Mouse (Mus musculus): ENCODE data around the gene Zdhhc9. TPM values are rescaled to one million over a fixed set of nuclear protein-coding genes. Genes with fewer than 3 reads are reported as not detected.
A peak's percentile ranks its signal among the peaks of the same experiment; 100 is the strongest.

Gene Zdhhc9
- polyA plus RNA-seq, 1 experiment, result 46.8 TPM

DNA sequence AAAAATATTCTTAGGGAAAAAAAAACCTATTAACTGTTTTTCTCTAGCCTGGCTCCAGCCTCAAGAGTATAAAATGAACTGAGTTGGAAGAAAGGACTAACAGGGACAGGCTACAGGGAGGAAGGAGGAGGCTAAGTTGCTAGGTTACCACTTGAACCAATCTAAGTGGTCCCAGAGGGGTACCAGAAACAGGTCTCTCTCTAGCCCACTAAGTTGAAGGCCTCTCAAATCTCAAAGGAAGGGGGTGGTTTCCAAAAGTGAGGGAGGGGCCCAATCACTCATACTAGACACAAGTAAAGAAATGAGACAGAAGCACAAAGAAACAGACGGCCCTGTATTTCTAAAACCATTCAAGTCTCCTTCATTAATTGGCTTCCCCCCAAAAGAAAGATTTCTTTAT is 38.8 kb downstream of the Zdhhc9 start:
- TF ChIP-seq CTCF (IDR thresholded peaks at IDR 0.05; ENCODE audit: borderline replicate concordance, insufficient read depth, low read depth, low read length), result no peak
- no peak for TF ChIP-seq POLR2A (IDR thresholded peaks at IDR 0.05; ENCODE audit: borderline replicate concordance, insufficient read depth, low read length)
- DNase-seq, result no peak
- Histone ChIP-seq H3K27ac (ENCODE audit: insufficient read depth, low read length) (no peak overlapping the region), H3K27me3 (ENCODE audit: control insufficient read depth, insufficient read depth, low read length) (no peaks in the 10 kb centered on the region), H3K4me3 (replicated peaks; ENCODE audit: insufficient read depth, low read depth, low read length) (no peak overlapping the region), H3K4me1 (ENCODE audit: control insufficient read depth, insufficient read depth, low read length) (no peaks in the 10 kb centered on the region)
- 41% methylated on average over 1 of the region's 1 CpGs for WGBS

DNA sequence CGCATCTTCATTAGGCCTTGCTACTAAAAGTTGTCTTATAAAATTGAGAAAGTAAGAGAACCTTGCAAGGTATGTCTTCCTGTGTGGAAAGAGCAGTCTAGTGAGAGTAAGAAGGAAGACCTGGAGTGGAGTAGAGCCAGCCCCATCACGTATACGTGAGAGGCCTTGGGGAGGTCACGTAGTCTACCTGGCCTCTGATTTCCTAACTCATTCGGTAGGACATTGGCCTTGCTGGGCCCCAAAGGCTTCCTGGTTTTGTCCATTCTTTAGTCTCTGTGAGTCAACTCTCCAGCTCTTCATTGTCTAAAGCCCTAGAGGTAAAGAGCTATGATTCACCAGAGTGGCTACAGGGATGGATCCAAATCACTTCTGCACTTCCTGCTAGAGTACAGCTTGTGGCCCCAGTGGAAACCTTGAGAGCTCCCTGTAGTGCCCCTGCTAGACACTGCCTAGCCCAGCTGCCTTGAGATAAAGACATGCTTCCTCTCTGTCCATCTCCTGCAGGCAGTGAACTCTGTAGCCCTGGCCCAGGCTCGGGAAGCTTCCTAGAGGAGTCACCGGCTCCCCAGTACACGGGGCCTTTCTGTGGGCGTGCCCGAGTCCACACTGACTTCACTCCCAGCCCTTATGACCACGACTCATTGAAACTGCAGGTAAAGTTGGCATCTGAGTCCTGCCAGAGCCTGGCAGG is 50.3 kb downstream of the Zdhhc9 start:
- no peak for DNase-seq
- no peak overlapping the region for H3K4me3 ChIP-seq (replicated peaks; ENCODE audit: insufficient read depth, low read depth, low read length)
- H3K4me1 ChIP-seq (ENCODE audit: control insufficient read depth, insufficient read depth, low read length), result no peaks in the 10 kb centered on the region
- WGBS, result 87% methylated on average over 11 of the region's 11 CpGs
- TF ChIP-seq CTCF (IDR thresholded peaks at IDR 0.05; ENCODE audit: borderline replicate concordance, insufficient read depth, low read depth, low read length) (no peak), POLR2A (IDR thresholded peaks at IDR 0.05; ENCODE audit: borderline replicate concordance, insufficient read depth, low read length) (no peak)
- no peak overlapping the region for H3K27ac ChIP-seq (ENCODE audit: insufficient read depth, low read length)
- H3K27me3 ChIP-seq (ENCODE audit: control insufficient read depth, insufficient read depth, low read length), result no peaks in the 10 kb centered on the region

- H3K4me1 ChIP-seq (ENCODE audit: control insufficient read depth, insufficient read depth, low read length), result no peaks in the 10 kb centered on the region
- H3K27ac ChIP-seq (ENCODE audit: insufficient read depth, low read length), result no peak overlapping the region
- H3K27me3 ChIP-seq (ENCODE audit: control insufficient read depth, insufficient read depth, low read length), result no peaks in the 10 kb centered on the region
- peak; percentile 1 to 11 for DNase-seq
- 25% methylated on average over 8 of the region's 8 CpGs for WGBS
- H3K4me3 ChIP-seq (replicated peaks; ENCODE audit: insufficient read depth, low read depth, low read length), result no peak overlapping the region
- TF ChIP-seq POLR2A (IDR thresholded peaks at IDR 0.05; ENCODE audit: borderline replicate concordance, insufficient read depth, low read length) (no peak), CTCF (IDR thresholded peaks at IDR 0.05; ENCODE audit: borderline replicate concordance, insufficient read depth, low read depth, low read length) (no peak)
These were observed 51.3 kb downstream of the Zdhhc9 start for GRCm38 (mm10) chrX:48157396-48157795.

DNA sequence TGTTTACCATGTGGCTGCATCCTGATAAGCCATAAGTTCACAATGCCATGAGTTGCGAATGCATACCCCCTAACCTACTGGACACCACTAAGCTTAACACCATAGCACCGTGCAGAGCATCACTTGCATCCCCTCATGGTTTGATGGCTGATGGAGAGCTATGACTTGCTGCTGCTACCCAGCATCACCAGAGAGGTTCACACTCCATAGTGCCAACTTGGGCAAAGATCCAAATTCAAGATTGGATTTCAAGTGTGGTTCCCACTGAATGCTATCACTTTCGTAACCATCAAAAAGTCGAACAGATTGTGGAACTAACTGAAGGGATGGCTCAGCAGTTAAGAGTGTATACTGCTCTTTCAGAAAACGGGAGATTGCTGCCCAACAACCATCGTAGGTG is 53.2 kb downstream of the Zdhhc9 start:
- no peak overlapping the region for H3K27ac ChIP-seq (ENCODE audit: insufficient read depth, low read length)
- no peak for DNase-seq
- 75% methylated on average over 6 of the region's 6 CpGs for WGBS

GRCm38 (mm10) chrX:48153949-48154348 is 54.7 kb downstream of the Zdhhc9 start:
- Histone ChIP-seq H3K27ac (ENCODE audit: insufficient read depth, low read length) (no peak overlapping the region), H3K4me1 (ENCODE audit: control insufficient read depth, insufficient read depth, low read length) (no peaks in the 10 kb centered on the region), H3K4me3 (replicated peaks; ENCODE audit: insufficient read depth, low read depth, low read length) (no peak overlapping the region), H3K27me3 (ENCODE audit: control insufficient read depth, insufficient read depth, low read length) (no peaks in the 10 kb centered on the region)
- no peak for DNase-seq
- TF ChIP-seq POLR2A (IDR thresholded peaks at IDR 0.05; ENCODE audit: borderline replicate concordance, insufficient read depth, low read length), result no peak
- TF ChIP-seq CTCF (IDR thresholded peaks at IDR 0.05; ENCODE audit: borderline replicate concordance, insufficient read depth, low read depth, low read length), result no peak
- WGBS, result 58% methylated on average over 2 of the region's 2 CpGs

More for the DNA sequence above, 53.2 kb downstream of the Zdhhc9 start:
- Histone ChIP-seq H3K4me3 (replicated peaks; ENCODE audit: insufficient read depth, low read depth, low read length) (no peak overlapping the region), H3K27me3 (ENCODE audit: control insufficient read depth, insufficient read depth, low read length) (no peaks in the 10 kb centered on the region), H3K4me1 (ENCODE audit: control insufficient read depth, insufficient read depth, low read length) (no peaks in the 10 kb centered on the region)
- no peak for TF ChIP-seq CTCF (IDR thresholded peaks at IDR 0.05; ENCODE audit: borderline replicate concordance, insufficient read depth, low read depth, low read length)

DNA sequence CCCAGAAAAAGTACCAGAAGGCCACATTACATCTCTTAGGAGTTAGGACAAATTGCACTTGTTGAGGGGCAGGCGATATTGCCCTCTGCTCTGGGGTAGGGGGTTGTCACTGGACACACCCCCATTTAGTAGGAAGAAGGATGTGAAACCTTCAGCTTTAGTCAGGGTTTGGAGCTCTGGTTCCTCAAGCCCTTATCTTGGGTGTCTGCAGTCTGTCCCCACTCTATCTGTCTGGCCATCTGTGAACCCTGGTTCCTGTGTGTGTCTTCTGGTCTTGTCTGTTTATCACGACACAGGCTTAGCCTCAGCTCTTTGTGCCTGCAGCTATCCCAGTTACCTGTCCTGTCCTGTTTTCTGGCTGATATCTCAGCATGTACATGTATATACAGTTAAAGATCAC is 55.3 kb downstream of the Zdhhc9 start:
- WGBS, result 91% methylated on average over 2 of the region's 2 CpGs
- H3K27me3 ChIP-seq (ENCODE audit: control insufficient read depth, insufficient read depth, low read length), result no peaks in the 10 kb centered on the region
- DNase-seq, result no peak
- H3K27ac ChIP-seq (ENCODE audit: insufficient read depth, low read length), result no peak overlapping the region
- H3K4me3 ChIP-seq (replicated peaks; ENCODE audit: insufficient read depth, low read depth, low read length), result no peak overlapping the region
- no peak for TF ChIP-seq CTCF (IDR thresholded peaks at IDR 0.05; ENCODE audit: borderline replicate concordance, insufficient read depth, low read depth, low read length)
- TF ChIP-seq POLR2A (IDR thresholded peaks at IDR 0.05; ENCODE audit: borderline replicate concordance, insufficient read depth, low read length), result no peak
- no peaks in the 10 kb centered on the region for H3K4me1 ChIP-seq (ENCODE audit: control insufficient read depth, insufficient read depth, low read length)

DNA sequence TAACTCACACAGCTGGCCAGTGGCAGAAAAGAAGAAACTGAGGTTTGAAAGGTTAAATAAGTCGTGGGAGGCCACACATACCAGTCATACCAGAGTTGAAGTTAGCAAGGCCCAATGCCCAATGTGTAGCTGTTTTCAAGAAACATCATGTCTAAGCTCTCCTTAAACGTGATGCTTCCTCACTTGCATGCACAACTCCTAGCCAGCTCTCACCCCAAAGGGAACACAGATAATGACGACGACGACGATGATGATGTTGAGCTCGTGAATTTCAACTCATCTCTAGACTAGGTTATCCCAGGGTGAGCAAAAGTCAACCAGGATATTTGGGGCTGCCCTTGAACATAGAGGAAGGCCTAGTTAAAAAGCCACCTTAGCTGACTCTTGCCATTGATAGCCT is 56.6 kb downstream of the Zdhhc9 start:
- Histone ChIP-seq H3K27ac (ENCODE audit: insufficient read depth, low read length) (no peak overlapping the region), H3K4me3 (replicated peaks; ENCODE audit: insufficient read depth, low read depth, low read length) (no peak overlapping the region), H3K4me1 (ENCODE audit: control insufficient read depth, insufficient read depth, low read length) (no peaks in the 10 kb centered on the region), H3K27me3 (ENCODE audit: control insufficient read depth, insufficient read depth, low read length) (no peaks in the 10 kb centered on the region)
- WGBS, result 86% methylated on average over 7 of the region's 7 CpGs
- no peak for DNase-seq
- TF ChIP-seq CTCF (IDR thresholded peaks at IDR 0.05; ENCODE audit: borderline replicate concordance, insufficient read depth, low read depth, low read length) (no peak), POLR2A (IDR thresholded peaks at IDR 0.05; ENCODE audit: borderline replicate concordance, insufficient read depth, low read length) (no peak)

DNA sequence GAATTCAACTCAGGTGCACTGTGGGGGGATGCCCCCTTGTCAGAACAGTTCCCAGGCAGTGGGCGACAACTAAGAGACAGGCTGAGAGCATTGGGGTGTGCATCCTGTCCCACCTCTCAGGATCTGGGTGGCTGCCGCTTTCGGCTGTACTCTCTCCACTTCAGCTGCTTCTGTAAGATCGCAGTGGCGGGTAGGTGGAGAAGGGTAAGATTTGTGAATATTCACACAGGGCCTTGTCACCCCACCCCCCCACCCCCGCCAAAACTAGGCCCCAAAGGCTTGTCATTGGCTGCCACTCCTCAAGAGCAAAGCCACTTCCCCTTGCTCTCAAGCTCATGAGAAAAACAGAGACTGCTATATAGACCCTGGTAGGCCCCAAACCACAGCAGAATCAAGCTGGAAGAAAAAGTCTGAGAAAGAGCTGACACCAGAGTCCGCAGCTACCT is 60.9 kb downstream of the Zdhhc9 start:
- Histone ChIP-seq H3K27me3 (ENCODE audit: control insufficient read depth, insufficient read depth, low read length) (no peaks in the 10 kb centered on the region), H3K27ac (ENCODE audit: insufficient read depth, low read length) (no peak overlapping the region), H3K4me3 (replicated peaks; ENCODE audit: insufficient read depth, low read depth, low read length) (no peak overlapping the region), H3K4me1 (ENCODE audit: control insufficient read depth, insufficient read depth, low read length) (no peaks in the 10 kb centered on the region)
- no peak for TF ChIP-seq POLR2A (IDR thresholded peaks at IDR 0.05; ENCODE audit: borderline replicate concordance, insufficient read depth, low read length)
- no peak for TF ChIP-seq CTCF (IDR thresholded peaks at IDR 0.05; ENCODE audit: borderline replicate concordance, insufficient read depth, low read depth, low read length)
- DNase-seq, result no peak
- WGBS, result 87% methylated on average over 7 of the region's 7 CpGs
